Mouse (Mus musculus): Measurements from ENCODE around the gene Rsrp1.

The Rsrp1 gene

DNA sequence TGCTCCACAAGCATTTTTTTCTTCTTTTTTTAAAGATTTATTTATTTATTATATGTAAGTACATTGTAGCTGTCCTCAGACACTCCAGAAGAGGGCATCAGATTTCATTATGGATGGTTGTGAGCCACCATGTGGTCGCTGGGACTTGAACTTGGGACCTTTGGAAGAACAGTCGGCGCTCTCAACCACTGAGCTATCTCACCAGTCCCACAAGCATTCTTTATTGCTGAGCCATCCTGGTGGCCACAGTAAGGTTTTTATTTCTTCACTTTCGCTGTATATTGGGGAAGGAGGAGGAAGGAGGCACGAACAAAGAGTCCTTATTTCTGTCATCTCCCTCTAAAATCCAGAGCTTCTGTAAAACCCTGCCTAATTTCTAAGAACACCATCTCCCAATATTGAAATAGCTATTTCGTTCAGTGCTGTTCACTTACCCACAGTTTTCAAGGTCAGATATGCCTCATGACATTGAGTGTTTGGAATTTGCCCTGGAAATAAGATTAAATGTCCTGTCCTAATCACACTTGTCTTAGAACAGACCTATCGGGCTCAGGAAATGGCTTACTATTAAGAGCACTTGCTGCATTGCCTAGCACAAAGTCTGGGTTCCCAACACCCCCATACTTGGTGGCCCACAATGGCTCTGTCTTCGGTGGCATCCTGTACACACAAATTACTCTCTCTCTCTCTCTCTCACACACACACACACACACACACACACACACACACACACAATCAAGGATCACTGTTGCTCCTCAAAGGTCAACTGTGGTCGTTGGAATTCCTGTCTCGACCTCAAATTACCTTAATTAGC is 1.1 kb upstream of the Rsrp1 start:
- DNase-seq (ENCODE audit: low spot score in 2 of 2), result peak in 1 of 2 experiments; percentile 42

DNA sequence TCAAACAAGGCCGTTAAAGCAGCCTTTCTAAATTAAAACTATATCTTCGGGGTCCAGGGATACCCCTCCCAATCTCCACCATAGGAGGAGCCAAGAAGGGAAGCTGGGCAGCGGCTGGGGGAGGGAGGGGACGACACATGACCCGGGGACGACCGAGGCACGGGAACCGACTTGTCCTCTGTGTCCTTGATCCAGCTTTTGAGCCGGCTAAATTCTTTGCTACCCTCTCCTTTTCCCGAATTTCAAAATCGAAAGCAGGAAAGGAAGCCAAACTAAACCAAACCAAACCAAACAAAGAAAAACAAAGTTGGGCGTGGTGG is 507 bp upstream of the Rsrp1 start:
- peak; percentile 68 to 77 for DNase-seq (ENCODE audit: low spot score in 2 of 2)

DNA sequence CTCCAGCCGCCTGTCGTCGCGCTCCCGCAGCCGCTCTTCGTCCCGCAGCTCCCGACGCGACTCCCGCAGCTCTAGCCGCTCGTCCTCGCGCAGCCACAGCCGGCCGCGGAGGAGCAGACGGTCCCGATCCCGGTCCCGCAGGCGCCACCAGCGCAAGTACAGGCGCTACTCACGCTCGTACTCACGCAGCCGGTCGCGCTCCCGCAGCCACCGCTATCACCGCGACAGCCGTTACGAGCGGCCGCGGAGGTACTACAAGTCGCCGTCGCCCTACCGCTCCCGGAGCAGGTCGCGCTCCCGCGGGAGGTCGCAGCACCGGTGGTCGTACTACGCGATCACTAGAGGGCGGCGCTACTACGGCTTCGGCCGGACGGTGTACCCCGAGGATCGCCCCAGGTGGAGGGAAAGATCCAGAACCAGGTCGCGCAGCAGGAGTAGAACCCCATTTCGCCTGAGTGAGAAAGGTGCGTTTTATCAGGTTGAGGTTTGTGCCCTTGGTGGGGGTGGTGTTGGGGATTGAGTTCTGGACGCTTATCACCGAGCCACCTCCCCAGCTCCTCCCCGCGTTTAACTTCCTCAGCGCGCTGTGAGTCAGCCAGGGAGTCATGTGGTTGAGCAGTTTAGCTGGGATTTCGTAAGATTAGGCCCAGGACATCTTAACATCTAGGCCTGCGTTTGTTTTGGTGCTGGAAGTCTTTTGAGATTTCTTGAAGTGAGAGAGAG is 788 bp downstream of the Rsrp1 start:
- DNase-seq (ENCODE audit: low spot score in 2 of 2), result peak; percentile 71 to 79

DNA sequence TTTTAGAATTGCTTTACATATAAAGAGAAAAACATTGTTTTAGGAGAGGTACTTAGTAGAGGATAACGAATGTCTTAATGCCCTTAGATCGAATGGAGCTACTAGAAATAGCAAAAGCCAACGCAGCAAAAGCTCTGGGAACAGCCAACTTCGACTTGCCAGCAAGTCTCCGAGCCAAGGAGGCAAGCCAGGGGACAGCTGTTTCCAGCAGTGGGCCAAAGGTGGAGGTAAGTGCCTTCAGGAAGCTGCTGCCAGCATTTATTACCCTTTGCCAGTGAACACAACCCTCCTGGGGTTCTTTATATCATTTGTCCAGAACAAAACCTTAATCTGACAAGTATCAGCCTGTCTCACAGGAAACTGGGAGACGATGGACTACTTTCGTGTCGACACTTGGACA is 1.8 kb downstream of the Rsrp1 start:
- DNase-seq (ENCODE audit: low spot score in 2 of 2), result no peak

DNA sequence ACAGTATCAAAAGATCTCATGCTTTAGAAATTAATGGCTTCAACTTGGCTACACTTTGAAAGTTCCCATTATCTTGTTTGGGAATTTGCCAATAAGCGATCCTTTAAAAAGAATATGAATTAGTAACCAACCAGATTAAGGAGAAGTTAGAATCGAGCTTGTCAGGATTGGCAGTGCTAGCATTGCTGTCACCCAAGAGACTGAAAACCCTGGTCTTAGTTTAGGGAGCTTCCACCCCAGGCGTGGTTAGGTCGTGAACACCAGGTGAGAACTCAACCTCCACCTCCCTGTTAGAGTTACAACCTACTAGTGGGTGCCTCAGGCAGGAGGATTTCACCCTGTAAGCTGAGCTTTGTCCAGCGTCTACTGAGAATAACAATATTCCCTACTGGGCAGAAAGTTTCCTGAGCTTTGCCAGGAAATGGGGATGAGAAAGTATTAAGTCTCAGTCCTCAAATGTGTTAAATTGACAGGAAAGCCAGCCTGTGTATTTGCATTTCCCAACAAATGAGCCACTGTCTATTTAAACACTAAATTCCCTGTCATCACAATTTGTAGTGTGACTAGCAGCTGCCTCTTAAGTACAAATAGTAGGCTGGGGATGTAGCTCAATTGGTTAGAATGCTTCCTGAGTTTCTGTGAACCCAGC is 4.5 kb downstream of the Rsrp1 start:
- no peak for DNase-seq (ENCODE audit: low spot score in 2 of 2)

DNA sequence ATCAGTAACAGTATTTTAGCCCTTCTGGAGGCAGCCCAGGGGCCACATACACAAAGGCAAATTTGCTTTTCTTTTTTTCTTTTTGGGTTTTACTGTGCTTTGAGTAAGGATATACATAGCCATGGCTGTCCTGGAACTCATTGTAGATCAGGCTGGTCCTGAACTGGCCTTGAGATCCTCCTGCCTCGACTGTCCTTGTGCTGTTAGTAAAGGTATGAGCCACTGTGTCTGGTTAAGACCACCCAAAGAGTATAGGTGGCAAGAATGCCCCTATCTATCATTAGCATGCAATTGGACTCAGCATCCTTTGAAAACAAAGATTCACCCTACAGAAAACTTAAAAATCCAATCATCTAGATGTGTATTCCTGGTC is 5.1 kb downstream of the Rsrp1 start:
- DNase-seq (ENCODE audit: low spot score in 2 of 2), result no peak

DNA sequence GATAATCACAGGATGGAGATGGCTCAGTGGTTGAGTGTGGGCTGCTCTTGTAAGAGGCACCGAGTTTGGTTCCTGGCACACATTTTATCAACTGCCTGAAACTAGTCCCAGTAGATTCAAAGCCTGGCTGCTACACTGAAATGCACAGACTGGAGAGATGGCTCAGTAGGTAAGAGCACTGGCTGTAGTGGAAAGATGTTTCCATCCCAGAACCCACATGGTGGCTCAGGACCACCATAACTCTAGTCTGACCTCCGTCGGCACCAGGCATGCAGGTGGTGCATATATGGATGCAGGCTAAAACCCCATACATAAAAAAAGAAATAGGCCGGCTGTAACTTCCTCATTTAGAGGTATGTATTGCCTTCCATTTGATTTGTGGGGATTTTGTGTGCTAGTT is 6.1 kb downstream of the Rsrp1 start:
- peak in 1 of 2 experiments; percentile 53 for DNase-seq (ENCODE audit: low spot score in 2 of 2)

DNA sequence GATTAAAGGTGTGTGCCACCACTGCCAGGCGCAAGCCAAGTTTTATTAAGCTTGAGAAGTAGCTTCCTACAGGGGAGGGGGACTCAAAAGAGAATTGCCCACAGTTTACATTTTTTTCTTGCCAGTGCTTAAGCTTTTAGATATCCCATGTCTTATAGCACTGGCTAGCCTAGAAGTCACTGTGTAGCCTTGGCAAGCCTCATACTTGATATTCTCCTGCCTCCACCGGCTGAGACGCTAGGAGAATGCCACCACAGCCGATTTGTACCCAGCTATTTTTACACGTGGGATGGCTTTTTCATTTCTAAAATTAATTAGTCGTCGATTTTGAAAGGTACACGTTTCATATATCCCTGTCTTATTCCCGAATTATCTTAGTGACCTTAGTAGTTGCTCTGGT is 6.8 kb downstream of the Rsrp1 start:
- no peak for DNase-seq (ENCODE audit: low spot score in 2 of 2)

DNA sequence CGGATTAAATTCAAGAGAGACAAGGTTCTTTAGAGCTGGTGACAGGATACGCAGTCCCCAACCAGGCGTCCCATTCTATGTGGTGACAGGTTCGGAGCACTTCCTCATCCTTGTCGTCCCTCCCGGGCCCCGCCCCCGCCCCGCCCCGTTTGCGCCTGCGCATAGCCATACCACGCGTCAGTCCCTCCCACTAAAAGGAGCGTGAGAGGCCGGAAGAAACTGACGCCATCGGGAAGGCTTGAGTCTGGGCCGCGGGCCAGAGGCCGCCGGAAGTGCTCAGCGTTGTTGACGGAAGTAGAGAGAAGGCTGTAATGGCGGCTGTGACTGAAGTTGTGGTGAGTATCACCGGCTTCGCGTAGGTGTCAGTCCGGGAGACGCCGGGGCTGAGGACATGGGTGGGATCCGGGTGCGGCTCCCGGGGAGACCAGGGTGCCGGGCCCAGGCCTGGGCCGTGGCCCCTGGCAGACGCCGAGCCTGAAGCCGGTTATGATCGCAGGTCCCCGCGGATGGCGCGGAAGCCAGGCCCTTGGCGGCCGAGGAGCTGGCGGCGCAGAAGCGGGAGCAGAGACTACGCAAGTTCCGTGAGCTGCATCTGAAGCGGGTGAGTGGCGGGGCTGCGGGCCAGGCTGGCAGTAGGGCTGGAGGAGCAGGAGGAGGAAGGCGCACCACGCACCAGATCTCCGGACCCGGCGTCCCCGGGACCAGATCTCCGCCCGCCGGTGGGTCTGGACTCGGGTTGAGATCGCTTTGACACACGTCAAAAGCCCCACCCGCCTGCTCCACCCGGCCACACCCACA is 7.5 kb downstream of the Rsrp1 start, which contains the start of gene Syf2:
TSS of gene Syf2 (plus strand) at position 215 of the 798 bp plus-strand sequence.
- DNase-seq (ENCODE audit: low spot score in 2 of 2), result peak; percentile 83 to 95

DNA sequence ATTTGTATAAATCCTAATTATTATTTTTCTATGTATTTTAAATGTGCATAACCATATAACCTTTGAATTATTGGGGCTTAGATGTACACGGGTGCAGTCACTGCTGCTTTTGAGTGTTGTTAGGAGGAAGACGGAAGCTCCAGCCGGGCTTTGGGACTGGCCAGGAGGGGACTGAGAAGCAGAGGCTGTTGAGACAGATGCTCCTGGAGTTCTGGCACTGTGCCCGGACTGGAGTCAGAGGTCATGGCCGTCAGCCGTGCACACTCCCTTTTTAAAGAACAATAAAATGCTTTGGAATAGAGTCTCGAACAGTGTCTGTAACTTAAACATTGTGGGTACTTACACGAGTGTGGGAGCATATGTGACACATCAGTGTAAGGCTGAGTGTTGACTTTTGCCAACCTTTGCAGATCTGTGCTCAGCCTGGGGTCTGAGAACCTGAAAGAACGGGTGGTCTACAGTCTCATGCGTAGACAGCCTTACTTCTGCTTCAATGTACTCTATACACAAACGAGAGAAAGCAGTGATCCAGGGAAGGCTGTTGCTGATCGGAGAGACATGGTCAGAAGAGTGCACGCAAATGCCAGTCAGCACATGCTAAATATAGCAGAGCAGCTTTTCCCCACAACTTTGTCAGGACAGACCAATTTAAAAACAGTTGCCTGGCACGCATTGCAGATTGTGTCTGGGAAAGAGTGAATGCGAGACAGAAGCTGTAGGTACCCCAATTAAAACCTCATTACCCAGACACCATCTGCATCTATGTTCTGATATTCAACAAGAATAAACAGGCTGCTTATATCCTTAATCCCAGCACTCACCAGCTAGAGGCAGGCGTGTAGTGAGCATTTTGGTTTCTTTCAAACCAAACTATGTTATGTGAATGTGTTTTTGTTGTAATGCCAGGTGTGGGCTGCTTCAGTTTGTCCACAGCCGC is 14.1 kb downstream of the Rsrp1 start:
- no peak for DNase-seq (ENCODE audit: low spot score in 2 of 2)

DNA sequence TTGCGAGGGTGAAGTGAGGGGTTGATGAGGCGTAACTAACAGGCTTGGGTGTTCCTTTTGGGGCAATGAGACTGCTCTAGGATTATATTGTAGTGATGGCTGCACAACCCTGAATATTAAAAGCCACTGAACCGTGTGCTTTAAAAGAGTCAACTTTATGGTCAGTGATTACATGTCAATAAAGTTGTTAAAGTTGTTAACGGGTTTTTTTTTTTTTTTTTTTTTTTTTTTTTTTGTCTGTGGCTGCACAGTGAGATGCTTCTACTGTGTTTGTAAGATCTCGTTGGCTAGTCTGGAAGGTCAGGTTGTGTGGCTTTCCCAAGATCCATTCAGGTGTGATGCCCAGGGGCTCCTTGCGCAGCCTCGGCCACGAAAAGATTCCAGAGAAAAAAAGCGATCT is 16.5 kb downstream of the Rsrp1 start:
- DNase-seq (ENCODE audit: low spot score in 2 of 2), result no peak

DNA sequence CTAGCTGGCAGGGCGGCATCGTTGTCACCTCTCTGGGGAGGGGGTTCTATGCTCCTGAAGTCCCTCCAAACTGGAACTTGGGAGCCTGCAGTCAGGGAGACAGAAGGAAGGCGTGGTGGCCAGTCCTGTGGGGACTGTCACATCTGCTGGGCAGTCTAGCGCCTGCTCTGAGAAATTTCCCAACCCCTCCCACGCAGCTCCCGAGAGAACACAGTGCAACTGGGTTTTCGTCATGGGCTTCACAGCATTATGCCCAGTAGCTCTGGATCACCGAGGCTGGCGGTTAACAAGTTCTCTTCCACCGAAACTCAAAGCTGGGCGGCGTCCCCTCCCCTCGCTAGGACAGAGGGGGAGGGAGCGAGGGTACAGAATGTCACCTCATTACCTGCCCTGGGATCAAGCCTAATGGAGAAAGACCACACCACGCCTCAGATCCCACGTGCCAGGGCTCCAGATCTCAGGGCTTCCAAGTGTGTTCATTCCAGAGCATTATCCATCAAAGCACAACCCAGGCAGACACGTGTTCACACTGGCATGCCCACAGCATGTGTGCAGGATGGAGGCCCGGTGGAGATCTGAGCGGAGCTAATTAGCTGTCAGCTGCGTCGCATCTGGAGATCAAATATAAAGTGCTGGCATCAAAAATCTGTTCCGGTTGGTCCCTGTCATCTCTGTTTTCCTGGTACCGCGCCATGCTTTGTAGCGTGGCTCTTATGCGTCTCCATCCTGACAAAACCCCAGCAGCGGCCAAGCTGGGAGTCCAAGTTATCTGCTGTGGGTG is 20.6 kb downstream of the Rsrp1 start:
- no peak for DNase-seq (ENCODE audit: low spot score in 2 of 2)

DNA sequence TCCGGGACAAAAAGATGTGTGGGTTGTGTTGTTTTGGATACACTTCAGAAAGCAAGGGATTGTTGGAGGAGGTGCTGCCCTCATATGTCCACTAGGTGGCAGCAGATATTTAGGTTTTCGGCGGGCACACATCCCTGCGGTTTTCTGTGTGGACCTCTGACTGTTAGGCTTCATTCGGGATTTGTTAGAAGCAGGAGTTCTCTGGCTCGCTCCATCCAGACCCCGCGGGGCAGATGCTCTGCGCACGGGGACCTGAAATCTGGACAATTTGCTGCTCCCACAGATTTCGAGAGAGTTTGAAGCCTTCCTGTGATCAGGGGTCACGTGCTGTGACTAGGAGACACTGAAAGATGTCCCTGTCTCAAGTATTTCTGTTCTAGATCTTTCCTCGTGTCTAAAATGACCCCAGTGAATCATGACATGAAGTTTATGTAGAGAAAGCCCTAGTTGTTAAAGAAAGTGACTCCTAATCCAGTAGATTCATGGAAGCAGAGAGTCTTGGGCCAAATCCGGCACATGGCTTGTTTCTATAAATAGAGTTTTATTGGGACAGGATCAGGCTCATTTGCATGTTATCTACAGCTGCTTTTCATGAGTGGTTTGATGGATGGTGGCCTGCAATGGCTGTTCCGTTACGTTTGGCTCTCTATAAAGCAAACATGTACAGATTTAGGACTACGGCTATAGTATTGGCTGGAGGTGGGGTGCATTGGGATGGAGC is 22.8 kb downstream of the Rsrp1 start:
- DNase-seq (ENCODE audit: low spot score in 2 of 2), result peak; percentile 70 to 75

DNA sequence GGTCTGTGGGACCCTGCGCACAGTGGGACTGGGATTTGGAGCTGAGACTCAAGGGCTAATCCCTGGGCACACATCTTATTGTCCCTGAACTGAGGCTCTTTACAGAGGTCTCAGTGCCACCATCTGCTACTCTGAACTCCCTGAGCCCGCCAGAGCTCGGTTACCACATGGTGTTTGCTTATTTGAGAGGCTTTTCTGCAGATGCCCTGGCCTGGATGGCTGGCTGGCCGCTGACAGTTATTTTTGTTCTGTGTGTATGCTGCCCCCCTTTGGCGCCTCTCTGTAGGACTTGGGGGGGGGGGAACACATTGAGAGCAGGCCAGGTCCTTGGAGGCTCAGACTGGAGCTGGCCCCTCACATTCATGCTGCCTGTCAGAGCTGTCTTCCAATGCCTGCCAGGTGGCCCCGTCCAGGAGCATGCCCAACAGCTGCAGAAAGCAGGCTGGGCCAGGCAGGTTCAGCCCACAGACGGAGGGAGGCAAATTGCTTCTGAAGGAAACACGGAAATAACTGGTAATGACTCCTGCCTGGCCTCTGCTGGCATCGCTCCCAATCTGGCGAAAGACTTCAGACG is 27.2 kb downstream of the Rsrp1 start:
- DNase-seq (ENCODE audit: low spot score in 2 of 2), result peak in 1 of 2 experiments; percentile 42

DNA sequence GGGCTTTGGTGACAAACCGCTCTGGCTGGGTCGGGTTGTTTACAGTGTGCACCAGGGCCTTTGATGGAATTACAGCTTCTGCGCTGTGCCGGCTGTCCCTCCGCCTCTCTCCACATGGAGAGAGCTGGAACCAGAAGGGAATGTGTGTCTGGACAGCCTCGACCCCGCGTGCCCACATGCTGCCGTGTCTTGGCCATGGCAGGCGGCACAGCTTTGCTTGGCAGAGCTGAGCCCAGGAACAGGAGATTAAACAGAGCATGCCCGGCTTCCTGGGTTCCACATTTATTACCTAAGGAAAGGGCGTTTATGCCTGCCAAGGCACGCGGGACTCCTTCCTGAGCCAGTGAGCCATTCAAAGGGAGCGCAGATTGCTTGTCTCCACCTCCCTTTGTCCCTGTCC is 31.1 kb downstream of the Rsrp1 start:
- DNase-seq (ENCODE audit: low spot score in 2 of 2), result no peak

DNA sequence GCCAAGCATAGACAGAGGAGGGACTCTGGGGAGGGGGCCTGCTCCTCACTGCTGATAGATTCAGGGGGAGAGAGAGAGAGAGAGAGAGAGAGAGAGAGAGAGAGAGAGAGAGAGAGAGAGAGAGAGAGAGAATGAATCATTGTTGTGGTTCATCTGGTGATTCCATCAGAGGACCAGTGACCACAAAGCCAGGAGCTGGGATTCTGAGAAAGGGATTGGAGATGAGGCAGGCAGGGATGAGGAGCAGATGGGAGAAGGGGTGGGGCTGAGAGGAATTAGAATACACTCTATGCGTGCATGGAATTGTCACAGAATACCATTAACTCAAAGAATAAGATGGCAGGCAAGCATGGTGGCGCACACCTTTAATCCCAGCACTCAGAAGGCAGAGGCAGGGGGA is 31.8 kb downstream of the Rsrp1 start:
- no peak for DNase-seq (ENCODE audit: low spot score in 2 of 2)

DNA sequence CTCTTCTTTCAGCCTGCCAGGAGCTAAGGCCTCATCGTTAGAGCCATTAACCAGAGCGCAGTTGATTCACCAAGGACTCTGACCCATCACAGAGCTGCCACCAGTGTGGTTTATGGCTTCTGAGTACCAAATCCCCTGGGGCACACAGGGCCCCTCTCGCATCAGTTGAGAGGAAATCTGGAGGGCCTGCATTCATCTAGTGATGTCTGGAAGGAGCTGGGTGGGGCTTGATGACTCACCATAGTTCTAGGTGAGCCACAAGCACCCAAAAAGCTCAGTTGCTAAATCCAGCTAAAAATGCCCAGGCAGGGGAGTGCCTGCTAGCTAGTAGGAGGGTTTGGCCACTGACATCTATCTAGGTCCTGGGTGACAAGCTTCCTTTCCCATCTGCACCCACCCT is 32.5 kb downstream of the Rsrp1 start:
- peak in 1 of 2 experiments; percentile 55 for DNase-seq (ENCODE audit: low spot score in 2 of 2)

DNA sequence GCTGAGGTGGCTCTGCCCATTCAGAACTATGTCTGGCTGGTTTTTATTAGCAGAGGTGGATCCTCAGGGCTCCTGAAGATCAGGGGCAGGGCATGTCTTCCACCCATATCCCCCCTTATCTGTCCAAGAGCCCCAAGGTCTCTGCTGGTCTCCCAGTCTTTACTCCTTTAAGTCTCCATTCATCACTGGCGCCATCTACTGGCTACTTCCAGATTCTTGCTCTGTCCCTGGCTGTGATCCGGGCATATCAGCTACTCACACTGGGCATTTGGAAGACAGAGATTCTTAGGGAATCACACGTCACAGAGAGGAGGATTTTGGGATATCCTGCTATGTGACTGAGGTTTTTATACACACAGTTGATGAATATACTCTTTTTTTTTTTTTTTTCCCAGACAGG is 32.9 kb downstream of the Rsrp1 start:
- DNase-seq (ENCODE audit: low spot score in 2 of 2), result peak; percentile 73 to 86
